Mouse (Mus musculus): ENCODE data around the gene Ugt1a7c.
"Not testable (repeated sequence)": the region's sequence is repeated elsewhere in the genome, so short reads cannot be mapped to it uniquely, and the experiment has no call there.

Ugt1a7c gene

GRCm38 (mm10) chr1:88112769-88113168 lies 17.9 kb downstream of the Ugt1a7c start:
- not testable (repeated sequence) for DNase-seq (ENCODE audit: low read depth, low spot score)

GRCm38 (mm10) chr1:88120550-88120949 lies 25.7 kb downstream of the Ugt1a7c start:
- DNase-seq (ENCODE audit: low read depth, low spot score): not testable (repeated sequence)

DNA sequence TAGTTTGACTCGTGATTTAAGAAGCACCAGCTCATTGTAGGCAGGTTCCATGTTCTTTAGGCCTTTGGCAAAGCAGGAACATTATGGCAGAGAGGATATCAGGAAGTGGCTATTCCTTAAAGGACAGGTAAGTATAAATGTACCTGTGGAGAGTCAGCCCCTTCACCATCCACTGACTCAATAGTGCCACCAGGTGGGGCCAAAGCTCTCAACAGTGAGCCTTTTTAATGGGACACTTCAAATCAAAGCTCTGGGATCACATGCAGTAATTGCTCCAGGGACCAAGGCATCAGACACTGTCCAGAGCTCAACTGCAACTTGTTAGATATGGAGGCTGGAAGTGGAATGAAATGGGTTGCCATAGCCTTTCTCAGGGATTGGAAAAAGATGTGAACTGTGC lies 26.7 kb downstream of the Ugt1a7c start:
- peak; percentile 12 for DNase-seq (ENCODE audit: low read depth, low spot score)

DNA sequence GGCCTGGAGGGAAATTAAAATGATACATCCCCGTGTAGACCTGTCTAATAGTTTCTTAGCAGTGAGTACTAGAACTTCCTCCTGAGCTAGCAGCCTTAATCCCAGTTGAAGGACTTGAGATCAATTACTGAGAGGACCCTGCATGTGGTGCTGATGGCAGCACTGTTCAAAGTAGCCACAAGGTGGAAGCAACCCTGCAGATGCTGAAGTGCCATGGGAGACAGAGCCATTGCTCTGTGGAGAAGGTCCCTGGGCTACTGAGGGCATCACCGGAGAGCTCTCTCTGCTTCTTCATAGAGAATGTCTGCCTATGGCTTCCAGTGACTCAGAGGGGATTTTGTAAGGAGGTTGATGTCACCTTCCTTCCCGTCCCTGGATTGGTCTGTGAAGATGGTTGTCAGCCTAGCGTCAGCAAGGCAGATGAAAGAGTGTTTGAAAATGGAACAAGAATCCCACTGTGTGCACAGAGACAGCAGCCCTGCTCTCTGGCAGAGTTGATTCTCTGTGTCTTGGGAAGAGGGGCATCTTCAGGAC lies 31.0 kb downstream of the Ugt1a7c start:
- DNase-seq (ENCODE audit: low read depth, low spot score): not testable (repeated sequence)

GRCm38 (mm10) chr1:88129091-88129490 lies 34.2 kb downstream of the Ugt1a7c start:
- DNase-seq (ENCODE audit: low read depth, low spot score): not testable (repeated sequence)

DNA sequence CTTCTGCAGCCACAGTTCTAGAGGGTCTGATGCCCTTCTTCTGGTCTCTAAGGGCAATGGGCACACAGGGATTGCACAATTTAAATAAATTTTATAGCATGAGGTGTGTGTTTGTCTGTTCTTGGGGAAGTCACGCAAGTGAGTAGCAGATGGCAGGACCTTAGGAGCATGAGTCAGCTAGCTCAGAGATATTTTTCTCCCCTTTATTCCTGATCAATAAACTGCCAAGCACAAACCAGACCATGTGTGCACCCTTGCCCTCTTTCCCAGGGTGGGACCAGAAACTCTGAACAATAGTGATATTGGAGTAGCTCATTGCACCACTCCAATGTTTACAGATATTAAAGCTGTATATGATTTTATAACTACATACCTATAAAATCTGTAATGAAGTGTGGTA lies 35.4 kb downstream of the Ugt1a7c start:
- DNase-seq (ENCODE audit: low read depth, low spot score): not testable (repeated sequence)

DNA sequence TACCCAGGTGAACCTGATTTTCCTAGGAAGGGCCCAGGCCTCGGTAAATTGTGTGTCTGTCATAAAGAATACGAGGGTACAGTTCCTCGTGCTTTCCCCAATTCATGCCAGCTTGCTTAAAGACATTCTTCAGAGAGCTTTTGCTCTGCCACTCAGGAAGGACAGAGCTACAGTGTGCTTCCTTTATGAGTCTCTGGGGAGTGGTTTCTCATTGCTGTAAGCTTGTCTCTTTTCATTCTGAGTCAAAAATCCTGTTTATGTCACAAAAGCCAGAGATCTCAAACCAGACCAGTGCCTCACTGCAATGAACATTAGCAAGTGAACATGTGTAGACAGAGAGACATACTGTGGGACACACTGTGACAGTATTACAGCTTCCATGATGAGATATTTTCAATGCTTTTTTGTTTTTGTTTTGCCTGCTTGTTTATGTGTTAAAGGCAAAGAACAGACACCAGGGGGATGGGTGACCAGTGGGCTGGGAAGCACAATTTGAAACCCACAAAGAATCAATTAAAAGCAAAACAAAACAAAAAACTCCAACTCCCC lies 39.1 kb downstream of the Ugt1a7c start:
- peak; percentile 8 for DNase-seq (ENCODE audit: low read depth, low spot score)

- DNase-seq (ENCODE audit: low read depth, low spot score): not testable (repeated sequence)
Observed at GRCm38 (mm10) chr1:88134457-88135011, 39.7 kb downstream of the Ugt1a7c start, which contains the start of gene Ugt1a6a. TSS of gene Ugt1a6a (plus strand) at chr1:88134809.

DNA sequence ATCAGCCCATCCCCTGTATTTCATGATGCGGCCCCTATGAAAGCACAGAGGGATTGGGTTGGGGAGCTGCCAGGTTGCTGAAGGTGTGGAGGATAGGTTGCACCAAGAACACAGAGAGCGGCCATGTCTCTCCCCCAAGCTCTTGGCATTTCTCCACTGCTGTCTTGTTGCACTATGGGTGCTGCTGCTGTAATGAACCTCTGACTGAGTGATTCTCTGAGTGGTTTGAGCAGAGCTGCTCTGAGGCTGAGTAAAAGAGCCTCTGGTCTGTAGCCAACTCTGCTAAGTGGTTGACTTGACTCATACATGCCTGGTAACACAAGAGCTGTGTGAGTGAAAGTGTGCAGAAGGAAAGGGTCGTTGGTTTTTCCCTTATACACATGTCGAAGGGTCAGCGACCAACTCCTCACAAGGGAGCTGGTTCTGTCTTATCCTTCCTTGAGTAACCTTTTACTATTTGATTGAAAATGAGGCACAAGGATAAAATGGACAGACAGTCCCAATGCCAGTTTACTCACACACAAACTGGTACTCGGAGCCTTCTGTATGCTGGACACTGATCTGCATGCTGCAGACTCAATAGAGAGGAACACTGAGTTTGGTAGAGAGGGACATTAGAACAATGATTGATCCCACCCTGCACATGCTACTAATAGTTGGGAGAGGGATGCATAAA lies 40.5 kb downstream of the Ugt1a7c start:
- not testable (repeated sequence) for DNase-seq (ENCODE audit: low read depth, low spot score)

DNA sequence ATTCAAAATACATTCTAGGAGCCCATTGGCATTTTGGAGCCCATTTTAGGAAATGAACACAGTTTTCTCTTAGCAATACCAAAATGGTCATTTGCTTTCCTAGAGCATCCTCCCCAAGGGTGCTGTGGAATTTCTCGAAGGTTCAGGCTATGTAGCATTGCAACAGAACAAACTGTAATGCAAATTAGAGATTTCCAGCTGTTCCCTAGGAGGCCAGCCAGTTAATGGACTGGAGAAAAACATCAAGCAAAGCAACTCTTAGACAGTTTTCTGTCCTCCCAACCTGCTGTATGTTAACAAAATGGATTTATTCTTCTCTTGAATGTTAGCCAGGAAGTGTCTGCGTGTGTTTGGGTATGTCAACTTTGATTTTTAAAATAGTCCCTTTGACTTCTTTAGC lies 41.8 kb downstream of the Ugt1a7c start:
- DNase-seq (ENCODE audit: low read depth, low spot score): no peak

DNA sequence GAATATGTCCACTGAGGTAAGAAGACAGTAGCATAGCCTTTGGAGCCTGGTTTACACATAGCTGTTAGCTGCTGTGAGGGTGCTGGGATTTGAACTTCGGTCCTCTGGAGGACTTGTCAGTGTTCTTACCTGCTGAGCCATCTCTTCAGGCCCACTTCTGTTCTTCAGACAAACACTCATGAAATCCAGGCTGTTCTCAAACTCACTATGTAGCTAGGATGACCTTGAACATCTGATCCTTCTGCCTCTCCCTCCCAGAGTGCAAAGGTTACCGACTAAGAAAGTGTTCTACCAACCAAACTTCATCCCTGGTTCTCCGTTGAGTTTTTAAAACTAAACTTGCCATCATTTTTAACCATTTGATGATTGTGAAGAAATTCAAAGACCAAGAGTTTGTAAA lies 42.4 kb downstream of the Ugt1a7c start:
- DNase-seq (ENCODE audit: low read depth, low spot score): no peak

DNA sequence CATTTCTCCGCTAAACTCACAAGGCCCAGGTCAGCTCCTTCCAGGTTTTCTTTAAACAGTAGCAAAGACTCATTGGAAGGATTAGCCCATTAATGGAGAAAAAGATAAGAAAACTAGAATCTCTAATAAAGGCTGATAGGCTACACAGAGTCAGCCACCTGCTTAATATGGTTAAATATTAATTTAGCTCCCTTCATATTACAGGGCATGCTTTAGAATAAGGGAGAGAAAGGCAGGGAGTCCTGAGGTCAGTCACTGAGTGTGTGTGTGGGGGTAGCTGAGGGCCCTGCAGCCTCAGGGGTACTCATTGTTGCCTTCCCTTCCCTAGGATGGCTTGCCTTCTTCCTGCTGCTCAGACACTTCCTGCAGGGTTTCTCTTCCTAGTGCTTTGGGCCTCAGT lies 43.3 kb downstream of the Ugt1a7c start:
- DNase-seq (ENCODE audit: low read depth, low spot score): no peak

GRCm38 (mm10) chr1:88140492-88140891 lies 45.6 kb downstream of the Ugt1a7c start:
- DNase-seq (ENCODE audit: low read depth, low spot score): not testable (repeated sequence)

GRCm38 (mm10) chr1:88143966-88144675 lies 49.3 kb downstream of the Ugt1a7c start:
- DNase-seq (ENCODE audit: low read depth, low spot score): peak; percentile 54

DNA sequence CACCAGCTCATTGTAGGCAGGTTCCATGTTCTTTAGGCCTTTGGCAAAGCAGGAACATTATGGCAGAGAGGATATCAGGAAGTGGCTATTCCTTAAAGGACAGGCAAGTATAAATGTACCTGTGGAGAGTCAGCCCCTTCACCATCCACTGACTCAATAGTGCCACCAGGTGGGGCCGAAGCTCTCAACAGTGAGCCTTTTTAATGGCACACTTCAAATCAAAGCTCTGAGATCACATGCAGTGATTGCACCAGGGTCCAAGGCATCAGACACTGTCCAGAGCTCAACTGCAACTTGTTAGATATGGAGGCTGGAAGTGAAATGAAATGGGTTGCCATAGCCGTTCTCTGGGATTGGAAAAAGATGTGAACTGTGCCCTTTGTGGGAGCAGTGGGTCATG lies 50.4 kb downstream of the Ugt1a7c start:
- peak; percentile 5 for DNase-seq (ENCODE audit: low read depth, low spot score)

DNA sequence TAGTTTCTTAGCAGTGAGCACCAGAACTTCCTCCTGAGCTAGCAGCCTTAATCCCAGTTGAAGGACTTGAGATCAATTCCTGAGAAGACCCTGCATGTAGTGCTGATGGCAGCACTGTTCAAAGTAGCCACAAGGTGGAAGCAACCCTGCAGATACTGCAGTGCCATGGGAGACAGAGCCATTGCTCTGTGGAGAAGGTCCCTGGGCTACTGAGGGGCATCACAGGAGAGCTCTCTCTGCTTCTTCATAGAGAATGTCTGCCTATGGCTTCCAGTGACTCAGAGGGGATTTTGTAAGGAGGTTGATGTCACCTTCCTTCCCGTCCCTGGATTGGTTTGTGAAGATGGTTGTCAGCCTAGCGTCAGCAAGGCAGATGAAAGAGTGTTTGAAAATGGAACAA lies 55.3 kb downstream of the Ugt1a7c start:
- DNase-seq (ENCODE audit: low read depth, low spot score): not testable (repeated sequence)

DNA sequence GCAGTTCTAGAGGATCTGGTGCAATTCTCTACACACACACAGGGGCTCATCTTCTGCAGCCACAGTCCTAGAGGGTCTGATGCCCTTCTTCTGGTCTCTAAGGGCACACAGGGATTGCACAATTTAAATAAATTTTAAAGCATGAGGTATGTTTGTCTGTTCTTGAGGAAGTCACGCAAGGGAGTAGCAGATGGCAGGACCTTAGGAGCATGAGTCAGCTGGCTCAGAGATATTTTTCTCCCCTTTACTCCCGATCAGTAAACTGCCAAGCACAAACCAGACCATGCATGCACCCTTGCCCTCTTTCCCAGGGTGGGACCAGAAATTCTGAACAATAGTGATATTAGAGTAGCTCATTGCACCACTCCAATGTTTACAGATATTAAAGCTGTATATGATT lies 63.6 kb downstream of the Ugt1a7c start:
- DNase-seq (ENCODE audit: low read depth, low spot score): no peak

DNA sequence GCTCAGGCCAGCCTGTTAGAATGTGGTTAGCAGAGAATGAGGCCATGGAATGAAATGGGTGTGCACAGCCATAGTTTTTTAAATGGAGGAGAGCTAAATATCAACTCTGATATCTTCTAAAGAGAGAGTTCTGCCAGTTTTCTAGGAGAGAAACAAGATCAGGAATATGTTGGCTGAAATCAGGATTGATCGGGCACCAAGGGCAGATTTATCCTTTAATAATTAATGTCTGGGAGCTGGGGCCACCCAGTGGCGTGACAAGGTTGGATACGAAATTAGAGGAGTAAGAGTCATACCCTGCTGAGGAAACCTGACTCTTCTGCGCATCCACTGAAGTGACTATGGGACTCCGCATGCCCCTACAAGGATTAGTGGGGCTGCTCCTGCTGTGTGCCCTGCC lies 70.8 kb downstream of the Ugt1a7c start, which contains the start of gene Ugt1a5:
Gene Ugt1a5 (plus strand): TSS at position 302 of the 400 bp plus-strand sequence.
- DNase-seq (ENCODE audit: low read depth, low spot score): no peak

GRCm38 (mm10) chr1:88172190-88172589 lies 77.3 kb downstream of the Ugt1a7c start:
- not testable (repeated sequence) for DNase-seq (ENCODE audit: low read depth, low spot score)

DNA sequence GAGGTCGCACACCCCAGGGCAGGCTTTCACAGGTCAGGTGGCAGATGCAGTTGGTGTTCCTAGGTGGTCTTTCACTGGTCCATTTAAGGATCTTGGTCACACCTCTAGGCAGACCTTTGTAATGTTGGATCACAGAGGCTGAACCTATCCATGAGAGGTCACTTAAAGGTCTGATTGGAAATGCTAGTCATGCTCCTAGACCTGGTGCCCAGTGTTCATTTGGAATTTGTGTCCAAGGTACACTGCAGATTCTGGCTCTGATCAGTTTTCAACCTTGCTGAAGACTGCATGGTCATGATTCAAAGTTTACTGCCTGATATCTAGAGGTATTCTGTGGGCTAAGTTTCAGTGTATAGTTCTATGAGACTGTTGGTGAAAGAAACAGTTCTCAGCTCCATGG lies 84.8 kb downstream of the Ugt1a7c start:
- DNase-seq (ENCODE audit: low read depth, low spot score): no peak

- DNase-seq (ENCODE audit: low read depth, low spot score): no peak
Observed at GRCm38 (mm10) chr1:88186325-88186935, 91.6 kb downstream of the Ugt1a7c start.

DNA sequence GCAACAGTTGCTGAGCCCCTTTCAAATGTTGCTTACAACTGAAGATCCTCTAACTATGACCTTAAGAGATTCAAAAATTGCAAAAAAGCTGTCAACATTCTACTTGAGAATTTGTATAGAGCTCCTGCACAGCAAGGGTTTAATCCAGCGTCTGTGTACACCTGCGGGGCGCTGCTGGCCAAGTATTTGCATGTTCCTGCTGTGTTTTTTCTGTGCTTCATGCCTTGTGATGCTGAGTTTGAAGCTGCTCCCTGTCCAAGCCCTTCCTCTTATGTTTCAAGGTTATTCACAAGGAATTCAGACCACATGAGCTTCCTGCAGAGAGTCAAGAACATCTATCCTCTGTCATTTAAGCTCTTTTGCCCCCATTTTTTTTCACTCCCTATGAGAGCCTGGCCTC lies 97.3 kb downstream of the Ugt1a7c start:
- DNase-seq (ENCODE audit: low read depth, low spot score): no peak
